Mouse (Mus musculus) small intestine, adult 2 months (tissue): ENCODE measurements around the gene Elf5. TPM values are rescaled to one million over a fixed set of nuclear protein-coding genes. Genes with fewer than 3 reads are reported as not detected.

Source experiments
- H3K27ac ChIP-seq: fragments of 200-500 bp; 2 replicates; pipeline ENCODE4 v1.5.1; 2012; ENCODE audit warnings: low read depth, low read length, control low read depth, inconsistent platforms; ENCODE audit not compliant: insufficient read depth
- H3K27me3 ChIP-seq: fragments of 200-500 bp; 2 replicates; pipeline ENCODE4 v1.6.1; 2012; ENCODE audit warnings: mild to moderate bottlenecking, moderate library complexity, low read length, inconsistent platforms; ENCODE audit not compliant: control insufficient read depth, insufficient read depth
- H3K36me3 ChIP-seq: fragments of 200-500 bp; 2 replicates; pipeline ENCODE4 v1.6.1; 2012; ENCODE audit warnings: mild to moderate bottlenecking, low read length, control low read depth, inconsistent platforms; ENCODE audit not compliant: control insufficient read depth, insufficient read depth
- H3K4me1 ChIP-seq: fragments of 200-500 bp; 2 replicates; pipeline ENCODE4 v1.6.1; 2012; ENCODE audit warnings: low read length, inconsistent platforms, mixed read lengths; ENCODE audit not compliant: control insufficient read depth, insufficient read depth, insufficient read length
- H3K4me3 ChIP-seq: fragments of 200-500 bp; 2 replicates; pipeline ENCODE4 v1.5.1; 2012; ENCODE audit warnings: low read depth, mild to moderate bottlenecking, control low read depth, inconsistent platforms, low read length, moderate library complexity
- CTCF ChIP-seq: fragments of 200-500 bp; IDR thresholded peaks from 2 replicates; pipeline ENCODE4 v1.5.1; 2012; ENCODE audit warnings: low read depth, mild to moderate bottlenecking, control low read depth, inconsistent platforms, low read length, moderate library complexity, mixed read lengths; ENCODE audit not compliant: insufficient replicate concordance, insufficient read length; ENCODE audit errors: extremely low read depth
- POLR2A ChIP-seq: fragments of 200-500 bp; IDR thresholded peaks from 2 replicates; pipeline ENCODE4 v1.6.1; 2012; ENCODE audit warnings: low read depth, mild to moderate bottlenecking, control low read depth, inconsistent platforms, low read length, moderate library complexity
- WGBS: fragments of 180-500 bp; shearing (Covaris S2); methylation state at CpG from one replicate; pipeline ENCODE4 v1.1.7; 2018; 5-methylcytosine and 5-hydroxymethylcytosine counted together
- polyA plus RNA-seq: library from polyadenylated mRNA; depleted of rRNA; stranded (reverse); fragments of >200 nt; gene quantifications from 2 replicates; pipeline ENCODE4 v1.2.3, GENCODE M21; 2012; rRNA removed

Gene Elf5
- 0.05 TPM in 1 of 2 replicates, not detected in the other for polyA plus RNA-seq

DNA sequence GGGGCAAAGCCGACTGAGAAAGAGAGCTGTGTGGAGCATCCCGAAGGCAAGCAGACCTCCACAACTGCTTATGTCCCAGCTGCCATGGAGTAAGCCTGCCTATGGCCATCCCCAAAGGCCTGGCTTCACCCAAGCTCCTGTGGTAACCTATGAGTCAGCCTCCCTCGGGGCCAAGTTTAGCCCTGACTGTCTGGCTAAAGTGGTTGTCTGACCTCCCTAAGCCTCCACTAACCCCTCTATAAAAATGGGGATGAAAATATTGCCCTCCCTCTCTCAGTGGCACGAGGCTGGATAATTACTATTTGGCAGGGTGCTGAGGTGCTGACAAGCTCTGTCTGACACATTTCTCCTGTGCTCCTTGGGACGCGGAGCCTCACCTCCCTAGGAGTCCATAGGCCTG is at the start of gene Elf5:
Gene Elf5, plus strand, starts transcription at position 341 of the 400 bp plus-strand sequence.
- Histone ChIP-seq H3K27ac (no peak within 1 kb of the TSS), H3K4me1 (peaks cover 13% of the 10 kb centered on the region; the same call in 1 of the 2 replicates), H3K27me3 (no peaks in the 10 kb centered on the region), H3K4me3 (no peak within 1 kb of the TSS), H3K36me3 (no peaks in the 10 kb centered on the region)
- TF ChIP-seq CTCF, result no peak
- no peak for TF ChIP-seq POLR2A
- 82% methylated on average over 6 of the region's 6 CpGs for WGBS

DNA sequence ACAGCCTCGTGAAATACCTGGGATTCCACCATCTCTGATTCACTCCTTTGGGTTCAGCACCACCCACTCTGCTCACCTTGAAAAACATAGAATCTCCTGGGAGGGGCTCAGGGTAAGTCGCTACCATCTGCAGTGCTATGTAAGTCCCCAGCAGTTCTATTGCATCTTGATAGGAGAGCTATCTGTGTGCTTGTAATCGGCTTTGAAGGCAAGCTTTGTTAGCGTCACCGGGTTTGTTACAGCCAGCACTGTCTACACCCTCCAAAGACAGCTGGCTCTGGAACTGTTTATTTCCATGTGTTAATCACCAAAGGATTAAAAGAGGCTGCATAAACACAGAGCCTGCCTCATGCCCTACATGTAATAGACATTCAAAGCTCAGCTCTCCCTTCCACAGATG is 38.9 kb upstream of the Elf5 start:
- no peak for TF ChIP-seq POLR2A
- TF ChIP-seq CTCF, result no peak
- 62% methylated on average over 5 of the region's 5 CpGs for WGBS

GRCm38 (mm10) chr2:103379502-103380160 is 31.9 kb upstream of the Elf5 start:
- WGBS, result 27% methylated on average over 9 of the region's 9 CpGs
- peaks cover 8% of the 10 kb centered on the region; the same call in 1 of the 2 replicates for H3K4me1 ChIP-seq
- no peak overlapping the region for H3K27ac ChIP-seq
- no peaks in the 10 kb centered on the region for H3K36me3 ChIP-seq
- H3K27me3 ChIP-seq, result no peaks in the 10 kb centered on the region
- H3K4me3 ChIP-seq, result no peak overlapping the region
- no peak for TF ChIP-seq POLR2A
- TF ChIP-seq CTCF, result no peak

More for the DNA sequence above, 38.9 kb upstream of the Elf5 start:
- Histone ChIP-seq H3K4me3 (no peak overlapping the region), H3K4me1 (peaks cover 10% of the 10 kb centered on the region; the same call in 1 of the 2 replicates), H3K36me3 (no peaks in the 10 kb centered on the region), H3K27ac (no peak overlapping the region), H3K27me3 (no peaks in the 10 kb centered on the region)

DNA sequence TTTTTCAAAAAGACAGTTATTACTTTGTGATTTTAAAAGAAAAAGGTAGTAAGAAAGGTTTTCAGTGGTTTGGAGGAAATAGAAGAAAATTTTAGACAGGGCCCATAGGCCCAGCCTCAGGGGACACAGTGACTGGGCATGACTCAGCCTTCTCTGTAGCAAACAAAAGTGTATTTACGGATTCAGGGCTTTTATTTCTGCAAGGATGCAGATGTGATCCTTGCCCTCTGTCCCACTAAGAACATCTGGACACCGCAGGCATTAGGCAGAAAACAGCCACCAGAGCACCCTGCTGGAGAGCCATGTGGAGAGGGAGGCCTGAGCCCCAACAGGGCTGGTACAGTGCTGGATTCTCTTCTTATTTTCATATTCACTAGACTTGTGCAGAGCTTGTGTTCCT is 29.3 kb upstream of the Elf5 start:
- Histone ChIP-seq H3K27me3 (no peaks in the 10 kb centered on the region), H3K27ac (no peak overlapping the region), H3K36me3 (no peaks in the 10 kb centered on the region), H3K4me1 (no peaks in the 10 kb centered on the region; the same call in 1 of the 2 replicates), H3K4me3 (no peak overlapping the region)
- TF ChIP-seq POLR2A (no peak), CTCF (no peak)
- WGBS, result 65% methylated on average over 2 of the region's 2 CpGs

DNA sequence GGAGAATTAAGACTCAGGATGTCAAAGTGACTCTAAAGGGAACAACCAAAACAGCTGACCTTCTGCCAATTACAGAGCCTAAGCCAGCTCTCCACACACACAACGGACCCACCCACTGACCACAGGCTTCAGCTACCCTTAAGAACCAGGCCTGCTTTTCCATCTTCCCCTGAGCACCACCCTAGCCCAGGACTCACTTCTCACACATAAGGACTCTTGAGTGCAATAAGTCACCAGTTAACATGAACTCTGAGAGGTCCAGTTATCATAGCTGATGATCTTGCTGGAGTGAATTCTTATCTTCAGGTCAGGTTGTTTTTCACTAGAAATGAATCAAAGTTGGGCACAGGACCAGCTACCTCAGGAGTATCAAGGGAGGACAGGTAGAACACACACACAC is 23.6 kb upstream of the Elf5 start:
- no peaks in the 10 kb centered on the region for H3K36me3 ChIP-seq
- 81% methylated on average over 1 of the region's 1 CpGs for WGBS
- H3K27me3 ChIP-seq, result no peaks in the 10 kb centered on the region
- H3K4me3 ChIP-seq, result no peak overlapping the region
- no peaks in the 10 kb centered on the region for H3K4me1 ChIP-seq
- no peak for TF ChIP-seq CTCF
- no peak overlapping the region for H3K27ac ChIP-seq

- H3K27ac ChIP-seq, result no peak overlapping the region
- no peaks in the 10 kb centered on the region for H3K36me3 ChIP-seq
- H3K4me1 ChIP-seq, result no peaks in the 10 kb centered on the region
- no peaks in the 10 kb centered on the region for H3K27me3 ChIP-seq
- no peak for TF ChIP-seq POLR2A
- no peak for TF ChIP-seq CTCF
- WGBS, result 70% methylated on average over 1 of the region's 1 CpGs
- no peak overlapping the region for H3K4me3 ChIP-seq
Measured at GRCm38 (mm10) chr2:103388311-103388710, 23.2 kb upstream of the Elf5 start.

DNA sequence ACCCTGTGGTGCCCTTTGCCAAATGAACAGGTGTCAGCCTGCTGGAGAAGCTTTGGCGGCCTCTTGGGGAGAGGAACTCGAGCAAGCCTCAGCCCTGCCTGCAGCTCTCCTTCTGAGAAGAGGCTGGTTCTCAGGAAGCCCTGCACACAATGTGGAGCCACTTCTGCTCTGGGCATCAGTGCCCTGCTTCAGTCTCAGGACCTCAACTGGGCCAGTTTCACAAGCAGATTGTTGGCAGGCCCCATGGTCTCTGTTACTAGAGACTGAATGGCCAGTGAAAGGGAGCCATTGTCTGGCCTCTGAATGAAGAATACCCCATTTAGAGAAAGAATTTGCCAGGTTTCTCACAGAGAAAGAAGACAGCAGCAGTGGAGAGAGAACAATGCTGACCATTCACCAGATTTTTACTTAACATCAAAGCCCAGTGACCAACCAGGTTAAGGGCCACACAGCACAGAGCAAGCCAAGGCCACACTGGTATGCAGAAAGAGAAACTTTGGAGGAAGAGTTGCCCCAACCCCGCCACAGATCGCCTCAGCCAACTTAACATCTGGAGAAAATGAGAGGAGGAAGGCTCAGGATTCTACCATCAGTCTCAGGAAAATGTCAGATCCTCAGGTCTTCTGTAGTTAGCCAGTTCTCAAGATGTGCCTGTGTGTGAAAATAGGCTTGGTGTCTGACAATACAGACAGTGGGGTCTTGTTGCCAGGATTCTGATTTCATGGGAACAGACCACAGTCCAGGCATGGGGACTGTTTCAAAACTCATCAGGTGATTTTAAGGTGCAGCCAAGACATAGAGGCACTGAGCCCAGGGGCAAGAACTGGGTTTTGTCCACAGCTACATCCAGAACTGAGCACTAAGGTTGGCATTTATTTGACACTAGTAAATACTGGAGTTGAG is 21.2 kb upstream of the Elf5 start:
- no peaks in the 10 kb centered on the region for H3K36me3 ChIP-seq
- WGBS, result 62% methylated on average over 4 of the region's 4 CpGs
- H3K27me3 ChIP-seq, result no peaks in the 10 kb centered on the region
- H3K4me1 ChIP-seq, result no peaks in the 10 kb centered on the region
- H3K27ac ChIP-seq, result no peak overlapping the region
- H3K4me3 ChIP-seq, result no peak overlapping the region
- no peak for TF ChIP-seq CTCF
- TF ChIP-seq POLR2A, result no peak
